Mouse (Mus musculus): ENCODE data around the gene Actr3. TPM values are rescaled to one million over a fixed set of nuclear protein-coding genes. Genes with fewer than 3 reads are reported as not detected.
"Not testable (repeated sequence)": the region's sequence is repeated elsewhere in the genome, so short reads cannot be mapped to it uniquely, and the experiment has no call there.

Actr3 gene
- total RNA-seq, 4 experiments from 2014 or later = 30.0 to 44.0 (median 41.9) TPM

DNA sequence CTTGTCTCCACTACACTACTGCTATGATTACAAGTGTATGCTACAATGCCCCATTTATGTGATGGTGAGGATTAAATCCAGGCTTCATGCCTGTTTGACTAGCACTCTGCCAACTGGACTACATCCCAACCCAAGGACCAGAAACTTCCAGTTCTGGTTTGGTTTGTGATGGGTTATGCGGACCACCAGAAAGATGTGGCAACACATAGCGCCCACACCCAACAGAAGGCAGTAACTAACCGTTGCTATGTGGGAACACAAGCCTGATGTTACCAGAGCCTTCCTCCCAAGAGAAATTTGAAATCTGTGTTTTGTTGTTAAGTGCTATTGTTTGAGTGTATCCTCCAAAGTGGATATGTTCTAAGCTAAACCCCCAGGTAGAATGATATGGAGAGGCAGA lies 4.0 kb upstream of the Actr3 start:
- DNase-seq (ENCODE audit: low spot score in 2 of 2) = no peak

DNA sequence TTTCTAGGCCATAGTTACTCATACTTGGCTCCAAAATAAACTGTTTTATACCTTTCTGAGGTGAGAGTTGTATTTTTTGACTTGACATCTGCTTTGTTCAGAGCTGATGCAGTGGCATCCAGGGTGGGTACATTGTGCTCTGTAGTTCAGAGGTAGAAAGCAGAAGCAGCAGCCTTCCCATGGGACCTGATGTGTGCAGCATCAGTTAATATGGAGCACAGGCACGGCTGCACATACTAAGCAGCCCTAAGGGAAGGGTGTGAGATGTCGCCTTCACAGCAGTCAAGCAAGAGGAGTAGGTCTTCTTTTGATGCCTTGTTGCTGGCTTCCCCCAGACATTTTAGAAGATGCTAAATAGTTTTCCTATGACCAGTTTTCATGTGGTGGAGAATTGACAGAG lies 3.3 kb upstream of the Actr3 start:
- DNase-seq (ENCODE audit: low spot score in 2 of 2) = no peak

DNA sequence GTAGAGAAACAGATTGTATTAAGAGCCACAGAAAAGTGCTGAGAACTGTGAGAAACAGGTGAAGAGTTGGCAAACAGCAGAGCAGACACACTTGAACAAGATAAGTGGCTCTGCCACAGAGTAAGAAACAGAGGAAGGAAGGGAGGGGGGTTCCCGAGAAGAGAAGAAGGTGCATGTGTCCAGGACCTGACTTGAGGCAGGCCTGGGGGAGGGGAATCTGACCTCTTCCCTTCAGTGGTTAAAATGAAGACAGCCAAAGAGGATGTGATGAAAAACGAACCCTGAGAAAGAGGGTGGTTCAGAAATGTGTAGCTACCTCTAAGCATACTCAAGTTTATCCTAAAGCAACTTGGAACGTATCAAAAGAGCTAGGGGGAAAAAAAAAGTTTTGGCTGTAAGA lies 2.4 kb upstream of the Actr3 start:
- no peak for DNase-seq (ENCODE audit: low spot score in 2 of 2)

DNA sequence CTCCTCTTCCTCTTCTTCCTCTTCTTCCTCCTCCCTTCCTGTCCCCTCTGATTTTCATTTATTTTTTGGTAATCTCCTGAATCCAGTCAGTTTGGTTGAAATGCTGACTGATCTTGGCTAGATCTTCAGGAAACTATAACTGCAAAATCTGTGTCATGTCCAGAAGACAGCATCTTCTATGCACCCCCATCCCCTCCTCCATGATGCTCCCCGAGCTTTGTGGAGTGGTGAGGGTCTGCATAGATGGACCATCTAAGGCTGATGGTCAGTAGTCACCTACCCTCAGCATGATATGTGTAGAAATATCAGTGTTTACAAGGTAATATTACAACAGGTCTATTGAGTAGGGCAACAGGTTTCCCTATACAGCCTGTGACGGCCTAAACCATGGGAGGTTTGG lies 1.6 kb upstream of the Actr3 start:
- DNase-seq (ENCODE audit: low spot score in 2 of 2) = no peak

DNA sequence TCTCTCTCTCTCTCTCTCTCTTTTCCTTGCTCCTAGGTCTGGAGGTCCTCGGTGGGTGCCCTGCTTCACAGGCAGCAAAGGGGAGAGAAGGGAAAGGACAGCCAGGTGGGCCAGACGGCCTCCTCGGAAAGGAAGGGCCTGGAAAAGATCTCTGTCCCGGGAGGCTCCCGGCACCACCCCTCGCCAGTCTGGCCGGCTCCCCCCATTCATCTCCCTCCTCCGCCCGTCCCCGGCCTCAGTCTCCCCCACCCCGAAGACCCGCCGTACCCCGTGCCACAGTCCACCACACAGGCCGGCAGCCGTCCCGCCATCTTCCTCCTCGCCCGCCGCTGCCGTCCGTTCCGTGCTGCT lies 534 bp downstream of the Actr3 start:
- no peak for DNase-seq (ENCODE audit: low spot score in 2 of 2)

DNA sequence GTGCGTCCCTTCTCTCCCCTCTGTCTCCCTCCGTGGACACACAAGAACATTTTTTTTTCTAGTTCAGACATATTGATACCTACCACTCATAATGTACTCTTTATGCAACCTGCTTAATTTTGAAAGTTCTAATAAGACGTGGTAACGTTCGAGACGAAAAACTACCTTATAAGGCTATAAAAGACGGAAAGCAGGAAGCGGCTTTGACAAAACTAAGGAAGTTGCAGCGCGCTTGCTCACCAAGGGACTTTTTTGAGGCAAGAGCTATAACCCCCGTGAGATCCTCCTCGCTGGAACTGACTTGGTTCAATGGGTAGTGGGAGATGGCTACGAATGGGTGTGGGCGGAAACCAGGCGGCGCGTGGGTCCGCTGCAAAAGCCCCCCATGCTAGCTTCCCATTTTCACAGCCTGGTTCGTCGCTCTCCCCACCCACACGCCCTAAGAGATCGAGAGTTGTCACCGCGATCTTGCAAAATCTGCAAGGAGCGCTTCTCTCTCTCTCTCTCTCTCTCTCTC lies 984 bp downstream of the Actr3 start:
- DNase-seq (ENCODE audit: low spot score in 2 of 2) = peak in 1 of 2 experiments; percentile 21

DNA sequence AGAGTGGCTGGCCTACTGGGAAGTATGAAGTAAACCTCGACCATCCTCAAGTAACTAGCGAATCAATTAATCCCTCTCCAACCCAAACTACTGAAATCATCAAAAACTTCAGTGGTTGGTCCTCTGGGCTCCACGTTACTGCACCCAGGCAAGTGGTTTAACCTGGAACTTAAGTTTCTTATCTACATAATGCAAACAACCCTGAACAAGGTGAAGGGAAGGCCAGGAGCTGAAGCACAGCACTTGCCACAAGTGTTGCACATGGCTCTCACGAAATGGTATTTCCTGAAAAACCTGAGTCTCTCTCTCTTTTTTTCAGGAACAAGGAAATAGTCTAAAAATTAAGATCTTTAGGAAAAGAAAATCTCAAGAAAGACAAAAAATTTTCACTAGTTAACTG lies 4.2 kb downstream of the Actr3 start:
- no peak for DNase-seq (ENCODE audit: low spot score in 2 of 2)

DNA sequence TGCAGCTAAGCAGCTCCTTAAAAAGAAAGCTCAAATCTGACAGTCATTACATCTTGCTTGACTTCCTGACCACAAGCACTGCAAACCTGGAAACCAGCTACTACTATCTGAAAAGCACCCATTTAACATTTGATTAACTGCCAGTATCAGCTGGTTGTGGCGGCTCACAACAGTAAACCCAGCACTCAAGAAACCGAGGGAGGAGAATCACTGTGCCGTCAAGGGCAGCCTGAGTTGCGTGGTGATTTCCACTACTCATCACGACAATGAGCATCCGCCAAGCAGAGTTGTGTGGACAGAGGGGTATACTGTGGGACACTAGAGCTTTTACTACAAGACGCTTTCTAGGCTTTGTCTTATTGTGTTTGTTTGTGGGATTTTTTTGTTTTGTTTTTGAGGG lies 4.8 kb downstream of the Actr3 start:
- no peak for DNase-seq (ENCODE audit: low spot score in 2 of 2)

DNA sequence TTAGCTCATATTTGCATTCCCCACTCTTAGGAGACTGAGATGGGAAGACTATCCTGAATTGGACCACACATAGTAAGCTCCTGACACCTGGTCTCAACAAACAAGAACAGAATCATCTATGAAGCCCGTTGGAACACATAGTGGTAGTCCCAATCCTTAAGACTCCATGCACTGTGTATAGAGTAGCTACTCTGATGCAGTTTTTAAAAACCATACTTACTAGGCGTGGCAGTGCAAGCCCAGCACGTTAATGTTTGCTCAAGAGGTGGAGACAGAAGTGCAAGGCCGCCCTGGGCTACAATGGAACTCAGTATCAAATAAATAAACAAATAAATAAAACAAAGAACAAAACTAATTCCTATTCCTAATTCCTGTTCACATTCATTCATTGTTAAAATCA lies 5.5 kb downstream of the Actr3 start:
- no peak for DNase-seq (ENCODE audit: low spot score in 2 of 2)

DNA sequence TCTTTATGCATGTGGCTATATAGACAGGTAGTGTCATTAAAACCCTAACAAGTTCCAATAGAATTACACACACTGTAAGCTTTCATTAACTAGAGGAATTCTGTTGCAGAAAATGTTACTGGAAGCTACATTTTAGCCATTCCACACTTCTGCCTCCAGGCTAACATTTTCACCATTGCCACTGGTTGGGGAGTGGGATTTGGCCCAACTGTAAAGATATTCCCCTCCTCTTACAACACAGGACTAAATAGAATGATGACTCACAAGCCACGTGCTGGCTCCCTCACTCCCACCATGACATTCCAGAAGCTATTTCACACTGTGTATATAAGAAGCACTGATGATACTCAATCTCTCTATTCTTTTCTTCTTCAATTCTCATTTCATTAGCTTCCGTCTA lies 7.2 kb downstream of the Actr3 start:
- DNase-seq (ENCODE audit: low spot score in 2 of 2) = no peak

DNA sequence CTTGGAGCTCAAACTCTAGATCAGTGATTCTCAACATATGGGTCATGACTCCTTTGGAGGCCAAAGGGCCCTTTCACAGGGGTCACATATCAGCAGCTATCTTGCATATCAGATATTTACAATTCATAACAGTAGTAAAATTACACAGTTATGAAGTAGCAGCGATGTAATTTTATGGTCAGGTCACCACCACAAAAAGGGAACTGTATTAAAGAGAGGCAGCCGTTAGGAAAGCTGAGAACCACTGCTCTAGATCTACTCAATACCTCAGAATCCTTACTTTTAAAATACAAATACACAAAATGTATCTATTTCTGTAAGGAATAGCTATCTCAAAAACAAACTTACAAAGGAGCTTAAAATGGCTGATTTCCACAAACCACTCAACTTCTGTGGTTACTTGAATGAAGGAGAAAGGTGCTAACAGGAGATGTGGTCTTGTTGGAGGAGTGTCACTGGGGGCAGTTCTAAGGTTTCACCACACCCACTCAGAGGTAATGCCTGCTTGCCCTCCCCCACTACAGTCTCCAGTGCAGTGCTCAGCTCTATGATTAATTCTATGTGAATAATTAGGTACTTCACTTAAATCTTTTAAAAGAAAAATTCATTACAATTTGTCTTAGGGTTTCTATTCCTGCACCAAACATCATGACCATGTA lies 9.0 kb downstream of the Actr3 start:
- no peak for DNase-seq (ENCODE audit: low spot score in 2 of 2)

DNA sequence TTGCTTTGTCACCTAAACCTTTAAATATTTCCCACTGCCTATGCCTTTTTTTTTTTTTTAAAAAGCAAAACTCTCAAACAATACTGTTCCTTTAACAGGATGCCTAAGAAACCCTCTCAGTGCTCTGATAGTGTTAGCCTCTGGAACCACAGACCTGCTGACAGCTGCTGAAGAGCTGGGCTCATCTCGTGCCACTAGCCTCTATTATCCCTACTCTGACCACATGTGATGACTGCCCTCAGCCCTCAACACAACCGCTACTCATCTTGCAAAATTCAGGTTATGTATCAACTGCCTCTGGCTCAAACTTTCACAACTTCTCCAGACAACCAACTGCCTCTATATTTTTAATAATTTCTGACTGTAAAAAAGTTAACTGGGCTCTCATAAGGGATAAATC lies 15.6 kb downstream of the Actr3 start:
- DNase-seq (ENCODE audit: low spot score in 2 of 2) = no peak

DNA sequence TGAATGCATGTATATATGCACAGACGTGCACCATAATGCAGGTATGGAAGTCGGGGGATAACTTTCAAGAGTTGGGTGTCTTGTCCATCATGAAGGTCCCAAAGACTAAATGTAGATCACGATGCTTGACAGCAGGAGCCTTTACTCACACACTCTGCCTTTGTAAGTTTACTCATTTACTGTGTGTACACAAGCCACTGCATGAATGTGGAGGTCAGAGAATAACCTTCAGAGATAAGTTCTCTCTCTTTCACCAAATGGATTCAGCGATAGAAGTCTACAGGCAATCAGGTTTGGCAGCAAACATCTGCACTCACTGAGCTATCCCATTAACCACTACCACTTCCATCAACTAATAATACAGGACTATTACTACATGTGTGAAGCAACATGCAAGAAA lies 16.8 kb downstream of the Actr3 start:
- DNase-seq (ENCODE audit: low spot score in 2 of 2) = no peak

DNA sequence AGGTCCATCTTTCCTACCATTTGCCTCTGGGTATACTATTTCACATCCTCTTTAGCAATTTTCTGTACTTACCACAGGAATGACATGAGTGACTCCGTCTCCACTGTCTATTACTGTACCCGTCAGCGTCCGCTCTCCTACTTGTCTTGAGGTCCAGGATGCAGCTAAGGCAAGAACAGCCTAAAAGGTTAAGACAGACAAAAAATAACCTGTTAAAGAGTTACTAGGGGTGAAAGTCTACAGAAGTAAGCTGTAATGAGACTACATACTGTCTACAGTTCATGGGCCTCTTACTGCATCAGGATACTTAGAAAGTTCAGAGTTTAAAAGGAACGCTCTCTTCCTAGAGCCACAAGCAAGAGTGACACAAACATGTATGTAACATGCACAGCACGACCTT lies 28.3 kb downstream of the Actr3 start:
- DNase-seq (ENCODE audit: low spot score in 2 of 2) = no peak

DNA sequence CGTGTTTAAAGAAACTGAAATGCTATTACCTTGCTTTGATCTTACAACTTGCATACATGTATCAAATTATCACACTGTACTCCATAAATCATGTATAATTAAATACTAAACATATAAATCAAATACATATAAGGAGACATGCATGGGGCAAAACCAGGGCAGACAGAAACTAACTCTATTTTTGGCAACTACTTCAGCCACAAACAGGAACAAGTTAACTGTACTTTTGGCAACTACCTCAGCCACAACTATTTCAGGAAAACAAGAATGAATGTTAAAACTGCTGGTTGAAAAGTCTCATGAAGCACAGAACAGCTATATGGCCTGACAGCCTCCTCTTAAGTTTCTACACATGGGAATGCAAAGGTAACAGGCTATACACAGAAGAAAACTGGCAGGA lies 40.1 kb downstream of the Actr3 start:
- DNase-seq (ENCODE audit: low spot score in 2 of 2) = no peak

DNA sequence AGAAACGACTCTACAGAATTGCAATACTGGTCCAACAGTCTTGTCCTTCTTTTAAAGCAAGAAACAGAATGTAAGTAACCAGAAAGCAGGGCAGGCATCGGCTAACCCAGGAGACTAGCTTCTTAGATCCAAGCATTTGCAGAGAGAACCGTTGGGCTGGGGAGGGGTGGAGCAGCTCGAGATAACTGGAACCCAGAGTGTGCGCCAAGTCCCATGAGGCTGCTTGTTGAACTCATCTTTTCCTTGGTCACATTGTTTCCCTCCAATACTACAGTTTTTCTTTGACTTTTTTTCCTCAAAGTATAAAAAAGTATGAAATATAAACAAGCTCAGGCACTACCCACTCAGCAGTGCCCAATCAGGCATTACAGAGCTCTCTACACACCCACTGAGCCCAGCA lies 42.2 kb downstream of the Actr3 start:
- DNase-seq (ENCODE audit: low spot score in 2 of 2) = not testable (repeated sequence)

DNA sequence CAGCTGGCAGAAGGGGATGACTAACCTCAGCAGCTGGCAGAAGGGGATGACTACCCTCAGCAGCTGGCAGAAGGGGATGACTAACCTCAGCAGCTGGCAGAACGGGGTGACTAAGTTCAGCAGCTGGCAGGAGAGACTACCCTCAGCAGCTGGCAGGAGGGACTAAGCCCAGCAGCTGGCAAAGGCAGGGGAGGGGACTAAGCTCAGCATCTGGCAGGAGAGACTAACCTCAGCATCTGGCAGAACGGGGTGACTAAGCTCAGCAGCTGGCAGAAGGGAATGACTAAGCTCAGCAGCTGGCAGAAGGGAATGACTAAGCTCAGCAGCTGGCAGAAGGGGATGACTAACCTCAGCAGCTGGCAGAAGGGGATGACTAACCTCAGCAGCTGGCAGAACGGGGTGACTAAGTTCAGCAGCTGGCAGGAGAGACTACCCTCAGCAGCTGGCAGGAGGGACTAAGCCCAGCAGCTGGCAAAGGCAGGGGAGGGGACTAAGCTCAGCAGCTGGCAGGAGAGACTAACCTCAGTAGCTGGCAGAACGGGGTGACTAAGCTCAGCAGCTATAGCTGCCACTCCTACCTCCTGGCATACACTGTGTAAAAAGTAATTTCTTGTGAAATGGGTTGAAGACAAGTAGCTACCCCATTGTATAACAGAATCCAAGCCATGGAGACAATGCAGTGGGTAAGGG lies 45.3 kb downstream of the Actr3 start:
- DNase-seq (ENCODE audit: low spot score in 2 of 2) = not testable (repeated sequence)

DNA sequence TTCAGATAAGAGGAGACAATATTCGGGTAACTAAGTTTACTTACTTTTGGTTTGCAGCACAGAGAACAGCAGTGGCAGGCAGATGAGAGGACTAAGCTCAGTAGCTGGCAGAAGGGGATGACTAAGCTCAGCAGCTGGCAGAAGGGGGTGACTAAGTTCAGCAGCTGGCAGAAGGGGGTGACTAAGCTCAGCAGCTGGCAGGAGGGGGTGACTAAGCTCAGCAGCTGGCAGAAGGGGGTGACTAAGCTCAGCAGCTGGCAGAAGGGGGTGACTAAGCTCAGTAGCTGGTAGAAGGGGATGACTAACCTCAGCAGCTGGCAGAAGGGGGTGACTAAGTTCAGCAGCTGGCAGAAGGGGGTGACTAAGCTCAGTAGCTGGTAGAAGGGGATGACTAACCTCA lies 45.9 kb downstream of the Actr3 start:
- not testable (repeated sequence) for DNase-seq (ENCODE audit: low spot score in 2 of 2)

DNA sequence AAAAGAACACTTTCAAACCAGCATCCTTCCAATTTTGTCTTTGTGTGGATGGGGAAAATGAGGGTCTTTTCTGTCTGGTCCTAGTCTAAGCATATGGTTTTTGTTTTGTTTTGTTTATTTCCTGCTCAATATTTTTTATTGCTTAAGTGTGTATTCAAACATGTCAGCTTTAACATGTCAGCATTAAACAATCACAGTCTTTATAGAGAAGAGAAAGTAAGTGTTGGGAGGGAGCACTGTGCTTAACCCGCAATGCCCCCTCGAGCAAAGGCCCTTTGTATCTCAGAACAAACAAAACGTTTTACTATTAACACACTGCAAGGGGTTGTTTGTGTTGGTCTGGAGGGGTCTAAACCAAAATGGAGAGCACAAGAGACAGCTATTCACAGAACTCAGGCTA lies 47.2 kb downstream of the Actr3 start:
- no peak for DNase-seq (ENCODE audit: low spot score in 2 of 2)

DNA sequence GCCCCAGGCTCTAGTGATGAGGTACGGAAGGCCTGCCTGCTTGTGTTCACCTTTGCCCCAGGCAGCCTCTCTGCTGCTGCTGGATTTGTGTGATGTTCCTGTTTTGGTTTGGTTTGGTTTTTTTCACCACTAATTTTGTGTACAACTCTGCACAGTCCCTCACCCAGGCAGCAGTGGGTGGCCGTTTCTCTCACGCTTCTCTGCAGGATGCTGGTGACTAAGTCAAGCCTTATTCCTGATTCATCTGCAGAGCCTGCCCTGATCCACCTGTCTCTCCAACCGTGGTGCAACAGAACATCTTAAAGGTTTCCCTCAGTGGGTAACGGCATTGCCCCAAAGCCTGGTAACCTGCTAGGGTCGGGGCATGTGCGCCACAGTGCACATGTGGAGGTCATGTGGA lies 49.3 kb downstream of the Actr3 start:
- DNase-seq (ENCODE audit: low spot score in 2 of 2) = no peak

DNA sequence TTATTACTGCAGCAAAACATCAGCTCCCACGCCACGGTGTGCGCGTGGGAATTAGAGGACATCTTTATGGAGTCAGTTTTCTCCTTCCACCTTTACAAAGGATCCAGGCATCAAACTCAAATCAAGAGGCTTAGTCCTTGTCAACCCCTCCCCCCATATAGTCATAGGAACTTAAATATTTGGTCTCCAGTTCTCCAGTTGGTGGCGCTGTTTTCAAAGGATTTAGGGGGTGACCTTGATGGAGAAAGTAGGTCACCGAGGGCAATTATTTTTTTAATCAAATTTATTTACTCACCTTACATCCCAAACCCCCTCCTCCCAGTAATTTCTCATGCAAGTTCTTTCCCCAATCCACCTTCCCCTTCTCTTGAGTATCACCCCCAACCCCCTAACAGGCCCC lies 52.9 kb downstream of the Actr3 start:
- DNase-seq (ENCODE audit: low spot score in 2 of 2) = no peak

DNA sequence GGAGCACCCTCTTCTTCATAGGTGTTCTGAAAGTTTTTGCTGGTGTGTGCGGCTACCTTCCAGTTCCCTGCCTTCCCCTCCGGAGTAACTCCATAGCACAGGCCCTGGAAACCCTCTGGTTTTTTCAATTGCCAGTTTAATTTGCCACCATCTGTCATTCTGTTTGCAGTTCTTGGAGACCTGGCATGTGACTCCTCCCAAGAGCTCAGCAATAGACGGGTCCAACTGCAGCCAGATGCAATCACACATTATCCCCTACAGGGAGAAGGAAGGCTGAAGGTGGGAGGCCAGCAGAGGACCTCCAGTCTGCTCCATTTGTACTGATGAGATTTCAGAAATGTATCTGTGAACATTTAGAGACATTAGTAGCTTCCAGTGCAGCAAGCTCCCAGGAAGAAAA lies 56.6 kb downstream of the Actr3 start:
- DNase-seq (ENCODE audit: low spot score in 2 of 2) = no peak

DNA sequence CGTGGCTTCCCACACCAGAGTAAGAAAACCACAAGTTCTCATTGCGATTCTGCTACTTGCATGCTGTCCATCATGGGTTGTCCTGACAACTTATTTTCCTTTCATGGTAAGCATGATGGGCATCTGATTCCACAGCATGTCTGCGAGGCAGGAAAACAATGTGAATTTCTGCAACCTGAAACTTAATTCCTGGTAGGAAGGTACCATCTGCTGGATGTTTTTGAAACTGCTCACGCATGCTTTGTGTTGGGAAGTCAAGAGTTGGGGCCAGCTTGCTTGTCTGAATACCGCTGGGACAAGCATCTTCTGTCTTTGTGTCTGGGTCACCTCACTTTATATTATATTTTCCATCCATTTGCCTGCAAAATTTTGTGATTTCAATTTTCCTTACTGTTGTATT lies 62.7 kb downstream of the Actr3 start:
- no peak for DNase-seq (ENCODE audit: low spot score in 2 of 2)
